Mouse (Mus musculus): Measurements from ENCODE around the gene Sncg. TPM values are rescaled to one million over a fixed set of nuclear protein-coding genes. Genes with fewer than 3 reads are reported as not detected.
"Not testable (repeated sequence)": the region's sequence is repeated elsewhere in the genome, so short reads cannot be mapped to it uniquely, and the experiment has no call there.

Sncg gene
- polyA plus RNA-seq, 1 experiment from 2014 or later: 0.24 TPM

DNA sequence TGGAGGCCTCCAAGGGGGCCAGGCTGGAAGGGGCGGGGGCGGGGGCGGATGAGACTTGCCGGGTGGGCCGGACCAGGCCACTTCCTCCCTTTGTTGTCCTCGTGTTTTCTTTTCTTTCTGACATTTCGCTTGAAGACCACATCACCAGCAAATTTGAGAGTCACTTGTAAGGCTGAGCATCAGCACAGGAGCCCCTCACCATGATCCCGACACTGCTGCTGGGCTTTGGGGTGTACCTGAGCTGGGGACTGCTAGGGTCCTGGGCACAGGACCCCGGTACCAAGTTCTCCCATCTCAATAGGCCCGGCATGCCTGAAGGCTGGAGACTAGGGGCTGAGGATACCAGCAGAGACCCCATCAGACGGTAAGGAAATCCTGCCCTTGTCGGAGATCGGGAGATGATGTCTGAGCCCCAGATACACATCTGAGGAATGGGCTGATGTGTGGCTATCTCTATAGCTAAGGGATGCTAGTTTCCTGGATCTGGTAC lies 871 bp upstream of the Sncg start, which contains the start of gene Mmrn2:
TSS of gene Mmrn2 (plus strand) at position 51 of the 490 bp plus-strand sequence.
- H3K4me3 ChIP-seq (ENCODE audit: low read depth, low read length): no peak within 1 kb of the TSS; the same call in 1 of the 2 replicates

DNA sequence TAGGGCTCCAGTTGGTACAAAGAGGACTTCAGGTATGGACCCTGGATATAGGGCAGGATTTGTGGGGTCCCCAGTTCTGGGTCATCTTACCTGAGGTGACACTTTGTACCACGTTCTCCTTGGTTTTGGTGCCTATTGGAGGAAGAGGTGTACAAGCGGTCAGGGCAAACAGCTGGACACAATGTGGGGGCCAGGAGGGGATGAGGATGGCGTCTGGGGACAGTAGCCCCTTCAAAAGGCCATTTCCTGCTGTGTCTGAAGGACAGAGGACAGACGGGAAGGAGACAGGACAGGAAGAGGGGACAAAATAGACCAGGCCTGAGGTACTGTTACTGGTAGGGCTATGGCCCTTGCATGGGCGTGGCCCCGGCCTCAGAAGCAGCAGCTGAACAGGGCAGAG lies 1.0 kb downstream of the Sncg start:
- Histone ChIP-seq H3K27ac (ENCODE audit: low read length) (no peak overlapping the region), H3K4me1 (ENCODE audit: control insufficient read depth, low read depth, low read length) (no peaks in the 10 kb centered on the region), H3K4me2 (ENCODE audit: low read depth, low read length) (no peak overlapping the region), H3K4me3 (ENCODE audit: low read depth, low read length) (no peak overlapping the region), H3K9ac (ENCODE audit: low read depth, low read length) (no peak overlapping the region), H3K36me3 (ENCODE audit: control insufficient read depth, insufficient read depth) (no peaks in the 10 kb centered on the region), H3K9me3 (replicated peaks; ENCODE audit: control insufficient read depth, low read length) (no peaks in the 10 kb centered on the region), H3K27me3 (ENCODE audit: control insufficient read depth, insufficient read depth, low read depth, low read length) (no peaks in the 10 kb centered on the region)
- no peak for ATAC-seq (ENCODE audit: low read depth)
- WGBS (ENCODE audit: insufficient replicate concordance): 54% methylated on average over 6 of the region's 6 CpGs

More for the DNA sequence above, 871 bp upstream of the Sncg start, which contains the start of gene Mmrn2:
- H3K27me3 ChIP-seq (ENCODE audit: control insufficient read depth, insufficient read depth, low read depth, low read length): no peaks in the 10 kb centered on the region
- no peaks in the 10 kb centered on the region for H3K36me3 ChIP-seq (ENCODE audit: control insufficient read depth, insufficient read depth)
- WGBS (ENCODE audit: insufficient replicate concordance): 39% methylated on average over 13 of the region's 13 CpGs
- no peak within 1 kb of the TSS for H3K9ac ChIP-seq (ENCODE audit: low read depth, low read length)
- H3K4me2 ChIP-seq (ENCODE audit: low read depth, low read length): no peak within 1 kb of the TSS
- ATAC-seq (ENCODE audit: low read depth): no peak
- no peaks in the 10 kb centered on the region for H3K4me1 ChIP-seq (ENCODE audit: control insufficient read depth, low read depth, low read length)
- no peaks in the 10 kb centered on the region for H3K9me3 ChIP-seq (replicated peaks; ENCODE audit: control insufficient read depth, low read length)
- no peak within 1 kb of the TSS for H3K27ac ChIP-seq (ENCODE audit: low read length)

DNA sequence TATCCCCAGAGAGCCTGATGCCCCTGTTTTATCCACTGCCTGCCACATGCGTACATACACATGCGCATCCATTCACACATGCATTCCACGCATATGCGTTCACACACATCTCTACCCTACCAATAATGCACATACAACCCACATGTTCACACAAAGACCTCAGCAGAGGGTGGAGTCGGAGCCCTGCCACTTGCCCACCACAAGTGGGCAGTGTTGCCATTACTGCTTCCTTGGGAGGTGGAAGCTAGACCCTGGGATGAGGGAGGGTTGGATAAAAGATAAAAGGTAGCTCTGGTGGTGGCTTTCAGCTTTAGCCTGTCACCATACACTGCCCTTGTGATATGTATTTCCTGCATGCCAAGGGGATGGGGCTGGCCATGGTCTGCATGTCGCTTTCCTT lies 1.9 kb downstream of the Sncg start:
- ATAC-seq (ENCODE audit: low read depth): no peak

DNA sequence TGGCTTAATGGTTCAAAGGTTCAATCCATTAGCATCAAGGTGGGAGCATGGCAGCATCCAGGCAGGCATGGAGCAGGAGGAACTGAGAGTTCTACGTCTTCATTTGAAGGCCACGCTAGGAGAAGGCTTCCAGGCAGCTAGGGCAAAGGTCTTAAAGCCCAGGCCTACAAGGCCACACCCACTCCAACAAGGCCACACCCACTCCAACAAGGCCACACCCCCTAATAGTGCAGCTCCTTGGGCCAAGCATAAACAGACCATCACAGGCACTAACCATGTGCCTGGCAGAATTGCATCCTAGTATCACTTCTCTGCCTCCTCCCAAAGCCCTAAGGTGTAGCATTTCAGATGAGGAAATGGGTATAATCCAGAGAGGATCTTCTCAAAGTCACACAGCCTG lies 2.8 kb downstream of the Sncg start:
- H3K27me3 ChIP-seq (ENCODE audit: control insufficient read depth, insufficient read depth, low read depth, low read length): no peaks in the 10 kb centered on the region
- H3K27ac ChIP-seq (ENCODE audit: low read length): no peak overlapping the region
- H3K4me3 ChIP-seq (ENCODE audit: low read depth, low read length): no peak overlapping the region
- no peak overlapping the region for H3K4me2 ChIP-seq (ENCODE audit: low read depth, low read length)
- no peaks in the 10 kb centered on the region for H3K9me3 ChIP-seq (replicated peaks; ENCODE audit: control insufficient read depth, low read length)
- H3K9ac ChIP-seq (ENCODE audit: low read depth, low read length): no peak overlapping the region
- no peak for ATAC-seq (ENCODE audit: low read depth)
- no peaks in the 10 kb centered on the region for H3K4me1 ChIP-seq (ENCODE audit: control insufficient read depth, low read depth, low read length)
- no peaks in the 10 kb centered on the region for H3K36me3 ChIP-seq (ENCODE audit: control insufficient read depth, insufficient read depth)
- 66% methylated on average over 2 of the region's 2 CpGs for WGBS (ENCODE audit: insufficient replicate concordance)

More for the DNA sequence above, 1.9 kb downstream of the Sncg start:
- no peaks in the 10 kb centered on the region for H3K27me3 ChIP-seq (ENCODE audit: control insufficient read depth, insufficient read depth, low read depth, low read length)
- no peaks in the 10 kb centered on the region for H3K4me1 ChIP-seq (ENCODE audit: control insufficient read depth, low read depth, low read length)
- H3K9me3 ChIP-seq (replicated peaks; ENCODE audit: control insufficient read depth, low read length): no peaks in the 10 kb centered on the region
- H3K36me3 ChIP-seq (ENCODE audit: control insufficient read depth, insufficient read depth): no peaks in the 10 kb centered on the region
- H3K4me3 ChIP-seq (ENCODE audit: low read depth, low read length): no peak overlapping the region
- H3K27ac ChIP-seq (ENCODE audit: low read length): no peak overlapping the region
- H3K9ac ChIP-seq (ENCODE audit: low read depth, low read length): no peak overlapping the region
- no peak overlapping the region for H3K4me2 ChIP-seq (ENCODE audit: low read depth, low read length)
- WGBS (ENCODE audit: insufficient replicate concordance): 70% methylated on average over 6 of the region's 6 CpGs

DNA sequence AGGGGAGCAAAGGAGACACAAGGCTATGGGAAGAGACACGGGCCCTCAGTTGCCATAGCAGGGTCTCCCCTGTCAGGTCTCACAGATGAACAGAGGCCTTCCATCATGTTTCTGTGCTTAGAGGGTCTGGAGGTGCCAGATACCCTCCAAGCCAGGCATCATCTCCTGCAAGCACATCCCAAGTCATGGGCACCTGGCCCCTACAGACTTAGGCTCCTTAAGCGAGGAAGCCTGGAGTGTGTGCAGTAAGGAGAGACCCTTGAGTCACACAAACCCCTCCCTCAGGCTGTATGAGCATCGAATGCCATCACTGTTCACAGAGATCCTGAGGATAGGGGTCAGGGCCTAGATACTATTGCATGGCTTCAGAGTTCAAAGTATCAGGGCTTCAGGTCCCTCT lies 3.7 kb downstream of the Sncg start:
- no peaks in the 10 kb centered on the region for H3K36me3 ChIP-seq (ENCODE audit: control insufficient read depth, insufficient read depth)
- no peaks in the 10 kb centered on the region for H3K27me3 ChIP-seq (ENCODE audit: control insufficient read depth, insufficient read depth, low read depth, low read length)
- 60% methylated on average over 3 of the region's 3 CpGs for WGBS (ENCODE audit: insufficient replicate concordance)
- no peaks in the 10 kb centered on the region for H3K9me3 ChIP-seq (replicated peaks; ENCODE audit: control insufficient read depth, low read length)
- no peak overlapping the region for H3K4me3 ChIP-seq (ENCODE audit: low read depth, low read length)
- no peak overlapping the region for H3K27ac ChIP-seq (ENCODE audit: low read length)
- ATAC-seq (ENCODE audit: low read depth): no peak
- no peaks in the 10 kb centered on the region for H3K4me1 ChIP-seq (ENCODE audit: control insufficient read depth, low read depth, low read length)
- H3K4me2 ChIP-seq (ENCODE audit: low read depth, low read length): no peak overlapping the region
- H3K9ac ChIP-seq (ENCODE audit: low read depth, low read length): no peak overlapping the region

DNA sequence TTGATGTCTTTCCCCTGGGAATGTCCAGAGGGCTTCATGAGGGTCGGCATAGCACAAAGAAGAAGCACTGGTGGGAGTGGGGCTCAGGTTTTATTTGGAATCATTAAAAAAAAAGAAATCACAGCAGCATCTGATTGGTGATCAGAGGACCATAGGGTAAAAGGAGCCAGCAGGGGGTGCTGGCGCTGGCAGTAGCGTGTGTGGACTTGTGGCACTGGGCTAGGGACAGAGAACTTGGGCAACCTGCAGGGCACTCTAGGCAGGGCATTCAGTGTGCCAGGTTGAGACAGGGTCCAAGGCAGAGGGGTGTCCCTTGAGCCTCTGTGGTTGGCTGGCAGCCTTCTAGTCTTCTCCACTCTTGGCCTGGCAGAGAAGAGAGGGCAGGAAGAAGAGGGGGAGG lies 4.4 kb downstream of the Sncg start:
- no peaks in the 10 kb centered on the region for H3K4me1 ChIP-seq (ENCODE audit: control insufficient read depth, low read depth, low read length)
- no peaks in the 10 kb centered on the region for H3K27me3 ChIP-seq (ENCODE audit: control insufficient read depth, insufficient read depth, low read depth, low read length)
- ATAC-seq (ENCODE audit: low read depth): no peak

DNA sequence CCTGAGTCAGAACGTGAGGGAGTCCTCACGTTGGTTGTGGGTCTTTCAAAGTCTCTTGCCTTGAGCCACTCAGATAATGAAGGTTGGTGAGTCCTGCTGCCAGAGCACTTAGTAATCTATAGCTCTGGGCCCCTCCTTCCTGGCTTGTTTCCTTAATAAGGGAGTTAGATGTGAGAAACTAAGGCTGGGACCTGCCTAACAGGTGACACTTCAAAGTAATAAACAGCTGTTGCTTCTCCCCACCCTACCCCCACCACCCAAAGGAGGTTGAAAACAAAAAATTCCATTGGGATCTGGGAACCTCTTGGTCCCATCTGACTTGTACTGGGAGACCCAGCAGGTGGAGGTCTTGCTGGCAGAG lies 9.5 kb downstream of the Sncg start:
- Histone ChIP-seq H3K27me3 (ENCODE audit: control insufficient read depth, insufficient read depth, low read depth, low read length) (no peaks in the 10 kb centered on the region), H3K36me3 (ENCODE audit: control insufficient read depth, insufficient read depth) (no peaks in the 10 kb centered on the region), H3K4me2 (ENCODE audit: low read depth, low read length) (no peak overlapping the region), H3K9me3 (replicated peaks; ENCODE audit: control insufficient read depth, low read length) (no peaks in the 10 kb centered on the region), H3K27ac (ENCODE audit: low read length) (no peak overlapping the region), H3K9ac (ENCODE audit: low read depth, low read length) (no peak overlapping the region), H3K4me1 (ENCODE audit: control insufficient read depth, low read depth, low read length) (no peaks in the 10 kb centered on the region; the same call in 1 of the 2 replicates), H3K4me3 (ENCODE audit: low read depth, low read length) (no peak overlapping the region)
- WGBS (ENCODE audit: insufficient replicate concordance): 67% methylated on average over 2 of the region's 2 CpGs
- ATAC-seq (ENCODE audit: low read depth): no peak

More for the DNA sequence above, 4.4 kb downstream of the Sncg start:
- no peak overlapping the region for H3K4me2 ChIP-seq (ENCODE audit: low read depth, low read length)
- H3K9me3 ChIP-seq (replicated peaks; ENCODE audit: control insufficient read depth, low read length): no peaks in the 10 kb centered on the region
- no peak overlapping the region for H3K27ac ChIP-seq (ENCODE audit: low read length)
- H3K4me3 ChIP-seq (ENCODE audit: low read depth, low read length): no peak overlapping the region
- WGBS (ENCODE audit: insufficient replicate concordance): 46% methylated on average over 3 of the region's 3 CpGs
- no peaks in the 10 kb centered on the region for H3K36me3 ChIP-seq (ENCODE audit: control insufficient read depth, insufficient read depth)
- no peak overlapping the region for H3K9ac ChIP-seq (ENCODE audit: low read depth, low read length)

DNA sequence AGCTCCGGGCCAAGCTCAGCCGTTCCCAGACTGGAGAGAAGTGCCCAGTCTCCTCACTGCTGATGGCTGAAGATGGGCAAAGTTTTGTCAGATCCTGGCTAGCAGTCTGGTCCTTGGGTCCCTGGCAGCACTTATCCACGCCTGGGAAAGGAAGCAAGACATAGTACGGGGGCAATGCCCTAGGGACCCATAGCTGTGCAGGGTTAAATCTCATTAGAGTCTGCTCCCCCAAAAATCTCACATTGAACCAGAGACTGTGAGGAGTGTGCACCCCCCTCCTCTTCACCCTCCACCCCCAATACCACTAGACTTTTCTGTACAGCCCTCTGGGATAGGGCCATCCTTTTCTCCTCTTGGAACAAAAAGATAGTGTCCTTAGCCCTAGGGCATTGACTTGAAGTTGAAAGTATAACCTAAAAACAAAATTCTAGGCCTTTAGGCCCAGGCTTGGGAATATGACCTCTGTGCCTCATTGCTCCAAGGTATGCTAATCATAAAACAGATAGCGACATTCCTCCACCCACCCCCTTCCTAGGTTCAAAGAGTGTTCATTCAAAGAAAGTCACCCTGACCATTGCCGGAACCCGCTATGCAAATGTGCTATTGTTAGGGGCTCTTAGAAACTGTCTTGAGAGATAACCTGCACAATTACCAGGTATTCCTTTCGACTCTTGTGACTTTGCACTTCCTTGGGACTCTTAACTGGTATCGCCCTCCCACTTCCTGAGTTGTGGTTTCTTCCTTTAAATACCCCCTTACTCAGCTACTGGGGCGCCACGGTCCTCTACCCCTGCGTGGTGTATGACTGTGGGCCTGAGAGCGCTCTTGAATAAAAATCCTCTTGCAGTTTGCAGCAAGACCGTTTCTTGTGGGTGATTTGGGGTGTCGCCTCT lies 10.1 kb downstream of the Sncg start:
- not testable (repeated sequence) for H3K4me2 ChIP-seq (ENCODE audit: low read depth, low read length); H3K9me3 ChIP-seq (replicated peaks; ENCODE audit: control insufficient read depth, low read length); ATAC-seq (ENCODE audit: low read depth); H3K27ac ChIP-seq (ENCODE audit: low read length); H3K36me3 ChIP-seq (ENCODE audit: control insufficient read depth, insufficient read depth); H3K27me3 ChIP-seq (ENCODE audit: control insufficient read depth, insufficient read depth, low read depth, low read length); H3K4me3 ChIP-seq (ENCODE audit: low read depth, low read length); H3K4me1 ChIP-seq (ENCODE audit: control insufficient read depth, low read depth, low read length); H3K9ac ChIP-seq (ENCODE audit: low read depth, low read length)
- 68% methylated on average over 15 of the region's 15 CpGs for WGBS (ENCODE audit: insufficient replicate concordance)

DNA sequence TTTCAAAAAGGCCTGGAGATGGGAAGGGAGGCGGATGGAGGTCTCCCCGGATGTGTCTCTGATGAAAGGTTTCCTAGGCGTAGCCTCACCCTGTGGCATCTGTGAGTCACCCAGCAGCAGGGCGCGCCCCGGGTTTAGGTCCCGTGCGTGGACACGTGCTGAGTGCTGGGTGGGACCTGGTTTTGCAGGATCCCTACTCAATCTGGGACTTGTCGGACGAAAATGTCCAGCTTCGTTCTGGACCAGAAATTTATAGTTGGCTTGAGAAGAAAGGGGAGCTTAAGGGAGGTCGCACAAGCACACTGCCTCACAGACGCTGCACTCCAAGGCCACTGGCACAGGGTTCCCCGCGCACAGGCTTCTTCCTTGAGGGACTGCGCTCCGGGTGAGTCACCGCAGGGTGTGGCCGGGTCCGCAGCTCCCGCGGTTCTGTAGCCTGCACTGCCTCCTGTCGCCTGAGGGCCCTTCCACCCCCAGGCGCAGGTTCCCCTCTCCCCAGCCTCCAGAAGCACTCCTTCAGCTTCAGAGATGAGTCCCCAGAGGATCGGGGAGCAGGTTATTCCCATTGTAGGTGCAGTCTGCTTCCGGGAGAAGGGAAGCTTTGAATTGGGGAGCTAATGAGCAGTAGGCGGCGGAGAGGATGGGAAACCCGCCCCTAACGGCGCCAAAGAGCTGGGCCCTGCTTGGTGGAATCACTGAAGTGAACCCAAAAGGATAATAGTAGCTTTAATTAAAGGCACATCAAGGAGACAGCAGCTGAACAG lies 10.9 kb downstream of the Sncg start:
- ATAC-seq (ENCODE audit: low read depth): no peak
- H3K4me3 ChIP-seq (ENCODE audit: low read depth, low read length): peak overlapping the region; percentile 18
- H3K4me2 ChIP-seq (ENCODE audit: low read depth, low read length): peak overlapping the region; percentile 55
- H3K4me1 ChIP-seq (ENCODE audit: control insufficient read depth, low read depth, low read length): no peaks in the 10 kb centered on the region; the same call in 1 of the 2 replicates
- 11% methylated on average over 32 of the region's 32 CpGs for WGBS (ENCODE audit: insufficient replicate concordance)
- H3K27ac ChIP-seq (ENCODE audit: low read length): no peak overlapping the region
- no peaks in the 10 kb centered on the region for H3K36me3 ChIP-seq (ENCODE audit: control insufficient read depth, insufficient read depth)
- no peaks in the 10 kb centered on the region for H3K9me3 ChIP-seq (replicated peaks; ENCODE audit: control insufficient read depth, low read length)
- H3K27me3 ChIP-seq (ENCODE audit: control insufficient read depth, insufficient read depth, low read depth, low read length): no peaks in the 10 kb centered on the region
- H3K9ac ChIP-seq (ENCODE audit: low read depth, low read length): no peak overlapping the region
